Mouse (Mus musculus) kidney, embryonic 14.5 days (tissue): Measurements from ENCODE around the gene Zfp655. TPM values are rescaled to one million over a fixed set of nuclear protein-coding genes. Genes with fewer than 3 reads are reported as not detected.

Experiments used
- ATAC-seq: fragments of 200-750 bp; cut with Nextera tagmentation; 2 replicates; pipeline ENCODE4 v1.8.0; 2017; ENCODE audit warnings: moderate number of reproducible peaks, mild to moderate bottlenecking, moderate TSS enrichment, moderate library complexity; ENCODE audit not compliant: low FRiP score, low TSS enrichment
- H3K27ac ChIP-seq: fragments of 300-500 bp; sonication (generic); 2 replicates; pipeline ENCODE4 v1.5.1; 2014; ENCODE audit warnings: low read depth, mild to moderate bottlenecking, low read length, moderate library complexity, mixed read lengths
- H3K27me3 ChIP-seq: fragments of 300-500 bp; sonication (generic); 2 replicates; pipeline ENCODE4 v1.6.1; 2014; ENCODE audit warnings: mild to moderate bottlenecking, low read length; ENCODE audit not compliant: control insufficient read depth, insufficient read depth
- H3K36me3 ChIP-seq: fragments of 300-500 bp; sonication (generic); 2 replicates; pipeline ENCODE4 v1.6.1; 2014; ENCODE audit warnings: low read length, mixed read lengths; ENCODE audit not compliant: control insufficient read depth, insufficient read depth
- H3K4me1 ChIP-seq: fragments of 300-500 bp; sonication (generic); 2 replicates; pipeline ENCODE4 v1.6.1; 2014; ENCODE audit warnings: low read length, mixed read lengths; ENCODE audit not compliant: control insufficient read depth, insufficient read depth
- H3K4me2 ChIP-seq: fragments of 300-500 bp; sonication (generic); replicated peaks from 2 replicates; pipeline ENCODE4 v1.6.1; 2014; ENCODE audit warnings: low read depth, mild to moderate bottlenecking, low read length
- H3K4me3 ChIP-seq: fragments of 300-500 bp; sonication (generic); 2 replicates; pipeline ENCODE4 v1.5.1; 2014; ENCODE audit warnings: mild to moderate bottlenecking, low read length
- H3K9ac ChIP-seq: fragments of 300-500 bp; sonication (generic); 2 replicates; pipeline ENCODE4 v1.6.1; 2014; ENCODE audit warnings: low read depth, mild to moderate bottlenecking, low read length, moderate library complexity
- H3K9me3 ChIP-seq: fragments of 300-500 bp; sonication (generic); 2 replicates; pipeline ENCODE4 v1.6.1; 2016; ENCODE audit warnings: low read length; ENCODE audit not compliant: control insufficient read depth
- WGBS: fragments of 180-500 bp; shearing (Covaris S2); extraction: QIAGEN DNeasy Blood & Tissue Kit; methylation state at CpG from one replicate; pipeline ENCODE4 v1.1.7; 2014; 5-methylcytosine and 5-hydroxymethylcytosine counted together
- polyA plus RNA-seq: library from polyadenylated mRNA; unstranded; fragments of >200 nt; fragmentation: Nextera tagmentation; extraction: Ambion mirVana; gene quantifications from 2 replicates; pipeline ENCODE4 v1.2.1, GENCODE M21; 2014

Gene Zfp655
- polyA plus RNA-seq, 1 experiment from 2014 or later, result 41.7 TPM

DNA sequence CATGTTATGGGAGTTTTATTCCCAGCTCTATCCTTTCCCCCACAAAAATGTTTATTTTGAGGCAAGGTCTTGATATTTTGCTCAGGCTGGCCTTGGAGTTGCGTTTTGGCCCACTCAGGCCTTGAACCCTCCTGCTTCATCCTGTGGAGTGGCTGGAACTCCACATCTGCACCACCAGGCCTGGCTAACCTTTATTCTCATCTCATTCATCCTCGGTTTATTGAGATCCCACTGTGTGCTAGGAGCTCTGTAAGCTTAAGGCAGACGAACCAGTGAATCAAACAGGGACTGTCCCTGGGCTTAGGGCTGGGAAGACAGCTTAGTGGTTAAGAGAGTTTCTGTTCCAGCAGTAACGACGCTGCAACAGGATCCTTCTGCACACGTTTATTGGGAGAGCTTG is 60.9 kb downstream of the Zfp655 start:
- H3K9ac ChIP-seq, result no peak overlapping the region
- H3K9me3 ChIP-seq, result no peaks in the 10 kb centered on the region
- no peaks in the 10 kb centered on the region for H3K4me1 ChIP-seq
- H3K27ac ChIP-seq, result no peak overlapping the region
- 91% methylated on average over 6 of the region's 6 CpGs for WGBS
- H3K27me3 ChIP-seq, result no peaks in the 10 kb centered on the region
- ATAC-seq, result no peak
- no peak overlapping the region for H3K4me2 ChIP-seq
- no peak overlapping the region for H3K4me3 ChIP-seq
- peaks cover 50% of the 10 kb centered on the region for H3K36me3 ChIP-seq

Other genes with a start within 250 kb of the Zfp655 start
- not detected in 2 replicates for gene Gm4871, start 199.0 kb upstream of the Zfp655 start, polyA plus RNA-seq
- not detected in 2 replicates for gene 1700018F24Rik, start 188.7 kb upstream of the Zfp655 start, polyA plus RNA-seq
- 138 and 149 TPM in 2 replicates for gene Arpc1a, start 147.9 kb upstream of the Zfp655 start, polyA plus RNA-seq
- gene Kpna7, start 147.7 kb upstream of the Zfp655 start, polyA plus RNA-seq, result not detected in 2 replicates
- gene Arpc1b, start 117.5 kb upstream of the Zfp655 start, polyA plus RNA-seq, result 115 and 163 TPM in 2 replicates
- gene Pdap1, start 91.5 kb upstream of the Zfp655 start, polyA plus RNA-seq, result 113 and 152 TPM in 2 replicates
- gene Bud31, start 91.4 kb upstream of the Zfp655 start, polyA plus RNA-seq, result 205 and 251 TPM in 2 replicates
- 7.1 and 14.4 TPM in 2 replicates for gene Ptcd1, start 64.6 kb upstream of the Zfp655 start, polyA plus RNA-seq
- 30.6 and 37.1 TPM in 2 replicates for gene Cpsf4, start 64.5 kb upstream of the Zfp655 start, polyA plus RNA-seq
- gene Atp5j2, start 39.7 kb upstream of the Zfp655 start, polyA plus RNA-seq, result 568 and 762 TPM in 2 replicates
- gene Zkscan14, start 29.8 kb upstream of the Zfp655 start, polyA plus RNA-seq, result 7.8 and 10.2 TPM in 2 replicates
- 9.6 and 13.6 TPM in 2 replicates for gene Zkscan5, start 27.2 kb upstream of the Zfp655 start, polyA plus RNA-seq
- 0.70 and 1.2 TPM in 2 replicates for gene Zscan25, start 48.8 kb downstream of the Zfp655 start, polyA plus RNA-seq
- gene Cyp3a57, start 113.6 kb downstream of the Zfp655 start, polyA plus RNA-seq, result not detected in 2 replicates
- gene Cyp3a16, start 238.0 kb downstream of the Zfp655 start, polyA plus RNA-seq, result not detected in 2 replicates